Mouse (Mus musculus) thymus, postnatal 0 days (tissue): ENCODE data around the gene Sh3rf1. TPM values are rescaled to one million over a fixed set of nuclear protein-coding genes. Genes with fewer than 3 reads are reported as not detected.

Source experiments
- DNase-seq: peaks from one replicate; pipeline ENCODE4 v3.0.0-alpha.2; 2015; ENCODE audit warnings: low spot score
- polyA plus RNA-seq: library from polyadenylated mRNA; unstranded; fragments of >200 nt; fragmentation: Nextera tagmentation; extraction: Ambion mirVana; gene quantifications from 2 replicates; pipeline ENCODE4 v1.2.1, GENCODE M21; 2015

The Sh3rf1 gene
- polyA plus RNA-seq, 1 experiment from 2014 or later: 6.0 TPM

DNA sequence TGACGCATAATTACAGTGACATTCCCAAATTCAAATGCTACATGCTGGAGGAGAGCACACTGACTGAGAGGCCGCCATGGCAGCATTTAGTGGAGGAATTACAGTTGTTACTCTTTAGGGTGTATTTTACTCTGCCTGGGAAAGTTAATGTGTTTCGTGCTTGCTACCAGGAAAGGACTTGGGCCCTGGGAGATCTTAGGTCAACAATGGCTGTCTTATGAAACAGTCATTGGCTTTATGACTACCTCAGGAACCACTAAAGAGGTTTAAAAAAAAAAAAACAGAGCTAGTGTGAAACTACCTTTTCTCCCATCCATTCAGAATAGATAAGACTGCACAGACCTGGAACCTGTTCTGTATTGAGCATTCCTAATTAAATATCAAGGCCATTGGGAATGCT, 195.8 kb downstream of the Sh3rf1 start:
- DNase-seq: no peak

DNA sequence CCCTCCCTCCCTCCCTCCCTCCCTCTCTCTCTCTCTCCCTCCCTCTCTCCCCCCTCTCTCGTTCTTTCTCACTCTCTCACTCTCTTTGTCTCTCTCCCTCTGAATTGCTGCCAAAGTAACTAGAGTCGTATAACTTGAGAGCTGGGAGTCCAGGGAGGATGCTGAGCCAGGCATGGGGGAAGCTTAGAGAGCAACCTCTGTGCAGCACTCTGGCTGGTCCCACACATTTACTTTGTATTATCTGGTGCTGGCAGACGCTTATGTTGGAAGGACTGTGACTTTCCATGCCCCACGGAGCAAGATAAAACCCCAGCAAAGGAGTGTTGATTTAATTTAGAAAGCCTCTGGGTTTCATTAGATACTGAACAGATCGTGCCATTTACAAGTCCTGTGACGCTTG, 196.5 kb downstream of the Sh3rf1 start:
- DNase-seq: no peak

DNA sequence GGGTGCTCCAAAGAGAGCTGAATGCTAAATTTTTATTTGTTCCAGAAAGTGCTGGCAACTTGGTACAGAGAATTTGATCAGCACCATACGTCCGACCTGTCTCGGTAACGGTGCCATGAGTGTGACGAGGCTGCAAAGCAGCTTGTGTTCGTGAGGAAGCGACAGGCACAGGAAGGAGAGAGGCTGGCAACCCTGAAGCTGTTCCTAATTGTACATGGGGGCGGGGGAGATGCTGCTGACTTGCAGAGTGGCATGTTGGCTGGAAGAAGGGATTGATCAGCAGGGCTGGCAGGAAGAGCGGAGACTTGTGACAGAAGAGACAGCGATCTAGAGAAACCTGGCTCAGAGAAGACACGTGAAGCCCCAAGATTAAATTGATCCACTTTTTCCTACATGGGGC, 197.9 kb downstream of the Sh3rf1 start:
- no peak for DNase-seq

DNA sequence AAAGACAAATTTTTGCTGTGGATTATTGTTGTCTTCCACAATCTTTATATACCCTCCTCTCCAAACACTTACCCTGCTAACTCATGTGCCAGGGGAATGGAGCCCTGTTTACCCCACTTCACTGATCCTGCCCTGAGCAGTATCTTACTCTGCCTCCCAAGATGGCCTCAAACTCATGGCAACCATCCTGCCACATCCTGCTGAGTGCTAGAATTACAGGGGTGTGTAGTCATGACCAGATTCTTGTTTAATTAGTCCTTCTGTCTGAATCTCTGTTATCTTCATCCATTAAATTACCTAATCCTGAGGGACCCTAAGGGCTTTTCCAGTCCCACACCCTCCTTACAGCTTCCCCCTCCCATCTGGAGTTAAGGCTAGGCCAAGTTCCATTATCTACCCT, 201.5 kb downstream of the Sh3rf1 start:
- no peak for DNase-seq

DNA sequence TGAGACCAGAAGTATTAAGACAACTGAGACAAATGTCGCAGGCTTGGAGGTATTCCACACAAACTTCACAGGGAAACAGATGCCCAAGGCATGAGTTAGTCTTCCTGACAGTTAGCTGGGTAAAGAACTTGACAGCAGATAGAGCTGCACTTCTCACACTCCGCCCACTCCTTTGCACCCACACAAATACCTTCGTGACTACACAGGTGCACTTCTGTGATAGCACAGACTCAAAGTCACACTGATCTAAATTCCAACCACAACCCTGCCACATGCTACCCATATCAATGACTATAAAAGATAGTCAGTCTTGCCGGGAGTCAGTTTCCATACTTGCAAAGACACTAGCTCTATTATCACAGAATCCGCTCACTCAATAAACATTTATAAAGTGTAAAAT, 202.4 kb downstream of the Sh3rf1 start:
- peak; percentile 34 for DNase-seq

DNA sequence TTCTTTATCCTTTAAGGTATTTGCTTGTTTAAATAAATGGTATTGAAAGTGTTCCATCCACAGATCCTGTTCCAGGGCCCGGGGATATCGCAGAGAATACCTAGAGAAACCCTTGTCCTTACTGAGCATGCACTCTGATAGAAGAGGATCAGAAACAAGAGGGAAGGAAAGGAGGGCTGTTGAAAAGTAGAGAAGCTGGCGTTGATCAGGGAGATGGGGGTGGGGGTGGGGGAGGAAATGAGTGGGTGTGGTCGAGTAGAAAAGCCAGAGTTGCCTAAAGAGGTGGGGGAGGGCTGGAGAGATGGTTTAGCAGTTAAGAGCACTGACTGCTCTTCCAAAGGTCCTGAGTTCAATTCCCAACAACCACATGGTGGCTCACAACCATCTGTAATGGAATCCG, 203.0 kb downstream of the Sh3rf1 start:
- no peak for DNase-seq

DNA sequence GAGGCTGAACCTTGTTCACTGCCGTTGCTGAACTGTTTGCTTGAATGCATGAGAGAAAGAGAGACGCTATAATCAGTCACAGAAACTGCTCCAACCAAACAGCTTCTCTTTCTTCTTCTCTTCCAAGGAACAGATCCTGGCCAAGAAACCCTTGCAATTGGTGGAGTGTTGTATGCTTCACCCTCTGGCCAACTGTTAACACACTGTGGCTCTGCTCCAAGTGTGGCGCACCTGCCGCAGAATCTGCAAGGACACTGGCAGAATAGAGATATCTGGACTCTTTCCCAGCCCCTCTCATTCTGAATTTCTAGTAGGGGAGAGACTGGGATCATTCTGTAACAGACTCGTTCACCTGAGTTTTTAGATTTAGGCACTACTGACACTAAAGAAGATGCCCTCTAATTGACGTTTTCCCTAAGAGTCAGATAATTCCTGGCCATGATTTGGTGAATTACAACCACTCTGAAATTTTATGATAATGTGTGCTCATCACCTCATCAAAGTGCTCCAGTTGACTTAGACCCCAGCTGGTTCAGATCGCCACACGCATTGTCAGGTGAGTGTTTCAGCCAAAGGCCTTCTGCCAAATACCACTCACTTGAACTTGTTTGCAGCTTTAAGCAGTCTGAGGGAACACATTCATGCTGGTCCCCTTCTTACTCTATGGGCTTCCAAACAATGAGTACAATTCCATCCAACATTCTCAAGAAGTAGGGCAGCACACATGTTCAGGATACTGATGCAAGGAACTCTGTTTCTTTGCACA, 204.4 kb downstream of the Sh3rf1 start:
- no peak for DNase-seq

DNA sequence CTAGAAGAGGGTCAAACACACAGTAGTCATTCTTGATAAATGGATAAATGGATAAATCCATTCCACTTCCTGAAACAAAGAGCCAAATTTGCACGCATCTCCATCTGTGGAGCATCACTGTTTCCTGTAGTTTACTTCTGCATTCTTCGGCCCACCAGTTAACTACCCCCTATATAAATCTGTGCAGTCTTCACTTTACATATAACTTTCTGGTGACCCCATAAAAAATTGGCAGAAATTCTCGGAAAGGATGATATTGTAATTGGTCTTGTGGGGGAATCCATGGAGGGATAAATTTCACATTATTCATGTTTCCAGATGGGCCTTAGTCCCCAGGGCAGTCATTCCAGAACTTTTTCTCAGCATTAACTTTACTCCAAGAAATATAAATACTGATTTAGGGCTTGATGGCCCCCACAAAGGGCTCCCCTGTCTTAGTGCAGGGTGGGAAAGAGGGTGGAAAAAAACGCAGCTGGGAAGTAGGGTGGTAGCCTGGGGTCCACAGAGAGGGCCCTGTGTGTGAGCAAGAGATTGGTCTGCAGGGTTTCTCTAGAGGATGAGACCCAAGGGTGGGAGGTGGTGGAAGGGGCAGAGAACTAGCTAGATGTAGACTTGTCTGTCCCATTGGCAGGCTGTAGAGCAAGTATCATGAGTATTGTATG, 205.3 kb downstream of the Sh3rf1 start:
- no peak for DNase-seq

DNA sequence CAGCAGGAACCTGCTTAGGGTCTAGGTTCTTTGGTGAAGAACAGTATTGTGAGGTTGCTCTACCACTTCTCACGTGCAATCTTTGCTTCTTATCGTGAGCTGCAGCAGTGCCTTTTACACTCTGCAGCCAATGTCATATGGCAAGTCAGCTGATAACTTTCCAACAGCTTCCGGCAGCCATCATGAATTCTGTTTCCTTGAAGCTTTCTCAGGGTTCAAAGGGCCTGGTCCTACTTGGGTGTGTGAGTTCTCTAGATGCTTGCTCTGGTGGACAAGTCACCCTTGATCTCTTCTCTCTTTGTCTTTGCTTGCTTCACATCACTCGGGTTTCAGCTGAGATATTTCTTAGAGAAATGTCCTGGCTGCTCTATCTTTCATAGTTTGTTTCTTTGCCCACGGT, 211.8 kb downstream of the Sh3rf1 start:
- no peak for DNase-seq

DNA sequence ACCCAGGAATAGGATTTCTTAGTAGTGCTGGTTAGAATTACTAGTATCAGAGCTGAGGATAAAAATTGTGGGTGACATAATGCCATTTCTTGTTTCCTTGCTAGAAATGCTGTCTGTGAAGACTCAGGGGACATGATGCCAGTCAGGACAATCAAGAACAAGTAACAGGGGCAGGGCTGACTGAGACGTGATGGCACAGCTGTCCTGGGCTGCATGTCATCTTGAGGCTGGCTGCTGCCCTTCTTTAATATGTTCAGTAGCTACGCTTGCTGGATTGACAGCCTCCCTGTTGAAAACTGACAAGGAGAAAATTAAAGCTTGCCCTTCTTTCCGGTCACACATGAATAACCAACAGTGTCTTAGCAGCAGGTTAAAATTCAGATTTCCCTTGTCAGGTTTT, 212.5 kb downstream of the Sh3rf1 start:
- DNase-seq: no peak

DNA sequence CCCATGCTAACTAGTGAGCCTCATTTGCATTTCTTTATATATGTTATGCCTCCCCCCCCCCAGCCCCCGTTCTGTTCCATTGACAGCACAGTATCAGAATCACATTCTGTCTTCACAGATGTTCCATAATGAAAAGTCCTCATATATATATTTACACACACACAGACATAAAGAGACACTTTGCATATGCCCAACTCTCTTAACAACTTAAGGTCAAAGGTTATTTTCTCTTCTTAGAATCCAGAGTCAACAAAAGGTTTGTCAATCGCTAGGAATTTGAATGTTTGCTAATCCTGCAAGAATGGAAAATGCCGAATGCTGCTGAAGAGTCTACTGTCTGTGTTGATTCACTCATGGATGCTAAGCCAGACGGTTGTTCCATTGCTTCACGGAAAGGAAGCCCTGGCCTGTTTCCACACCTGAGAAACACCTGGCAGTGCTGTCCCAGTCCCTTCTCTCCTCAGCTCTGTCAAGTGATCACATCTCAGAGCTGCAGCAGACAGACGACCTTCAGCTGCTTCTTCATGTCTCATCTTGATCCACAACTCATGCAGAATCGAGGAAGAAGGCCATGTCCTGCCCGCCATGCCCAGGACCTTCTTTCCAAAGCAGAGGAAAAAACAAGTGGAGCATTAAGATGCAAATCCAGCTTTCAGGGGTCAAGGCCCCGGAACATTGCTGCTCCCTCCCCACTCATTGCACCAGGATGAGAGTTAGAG, 213.1 kb downstream of the Sh3rf1 start:
- DNase-seq: no peak

DNA sequence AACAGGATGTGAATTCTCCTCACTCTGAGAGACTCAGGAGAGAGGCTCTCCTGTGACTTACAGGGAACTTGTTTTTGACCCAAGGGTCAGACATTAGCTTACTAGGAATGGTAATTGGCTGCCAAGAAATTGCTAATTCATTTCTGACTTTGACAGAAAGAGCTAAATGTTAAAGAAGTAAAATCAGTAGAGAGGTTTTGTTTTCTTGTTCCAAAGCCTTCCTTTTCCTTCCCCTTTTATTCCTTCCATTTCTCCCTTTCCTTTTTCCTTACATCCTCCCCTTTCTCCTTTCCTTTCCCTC, 213.6 kb downstream of the Sh3rf1 start:
- DNase-seq: no peak

DNA sequence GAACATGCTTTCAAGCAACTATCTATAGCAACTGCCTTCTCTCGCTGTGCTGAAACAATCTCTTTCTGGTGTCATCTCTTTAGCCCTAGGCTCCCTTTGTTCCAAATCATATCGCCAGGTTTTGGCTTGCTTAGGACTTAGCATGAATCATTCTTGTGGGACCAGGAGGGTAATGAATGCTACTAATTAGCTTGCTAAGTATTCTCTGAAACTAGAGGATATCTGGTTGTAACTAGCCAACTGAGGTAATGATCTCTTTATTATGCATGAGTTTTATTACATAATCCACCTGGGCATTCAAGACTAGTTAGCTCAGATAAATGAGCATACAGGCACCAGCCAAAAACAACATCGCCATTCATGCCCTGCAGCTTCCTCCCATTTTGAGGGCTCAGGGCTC, 219.3 kb downstream of the Sh3rf1 start:
- DNase-seq: no peak

DNA sequence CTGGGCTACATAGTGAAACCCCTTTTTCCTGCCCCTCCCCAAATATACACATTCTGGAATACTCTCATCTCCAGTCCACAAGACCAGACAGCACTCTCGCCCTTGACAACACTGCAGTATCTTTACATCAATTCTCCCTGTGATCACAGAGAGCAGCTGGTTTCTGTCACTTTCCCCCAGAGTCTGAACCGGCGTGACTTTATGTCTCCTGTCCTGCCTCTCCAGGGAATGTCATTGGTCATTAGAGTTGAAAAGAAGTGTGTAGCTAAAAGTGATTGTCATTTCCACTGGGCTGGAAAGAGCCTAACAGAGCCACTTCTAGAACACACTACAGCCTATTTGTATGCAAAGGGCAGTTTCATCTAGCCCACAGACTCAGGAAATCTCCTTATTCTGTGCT, 220.7 kb downstream of the Sh3rf1 start:
- DNase-seq: no peak

Other genes starting within 250 kb of the Sh3rf1 start
- gene Clcn3, start 240.6 kb upstream of the Sh3rf1 start, polyA plus RNA-seq: 26.5 and 31.8 TPM in 2 replicates
- gene Nek1, start 230.7 kb upstream of the Sh3rf1 start, polyA plus RNA-seq: 9.5 and 11.8 TPM in 2 replicates